Mouse (Mus musculus) embryo, embryonic 11 days (tissue): Measurements from ENCODE around the gene Grb7.
A peak's percentile ranks its signal among the peaks of the same experiment; 100 is the strongest.

ENCODE experiments used
- DNase-seq: peaks from one replicate; pipeline ENCODE4 v3.0.0-alpha.2; 2015

Gene Grb7

DNA sequence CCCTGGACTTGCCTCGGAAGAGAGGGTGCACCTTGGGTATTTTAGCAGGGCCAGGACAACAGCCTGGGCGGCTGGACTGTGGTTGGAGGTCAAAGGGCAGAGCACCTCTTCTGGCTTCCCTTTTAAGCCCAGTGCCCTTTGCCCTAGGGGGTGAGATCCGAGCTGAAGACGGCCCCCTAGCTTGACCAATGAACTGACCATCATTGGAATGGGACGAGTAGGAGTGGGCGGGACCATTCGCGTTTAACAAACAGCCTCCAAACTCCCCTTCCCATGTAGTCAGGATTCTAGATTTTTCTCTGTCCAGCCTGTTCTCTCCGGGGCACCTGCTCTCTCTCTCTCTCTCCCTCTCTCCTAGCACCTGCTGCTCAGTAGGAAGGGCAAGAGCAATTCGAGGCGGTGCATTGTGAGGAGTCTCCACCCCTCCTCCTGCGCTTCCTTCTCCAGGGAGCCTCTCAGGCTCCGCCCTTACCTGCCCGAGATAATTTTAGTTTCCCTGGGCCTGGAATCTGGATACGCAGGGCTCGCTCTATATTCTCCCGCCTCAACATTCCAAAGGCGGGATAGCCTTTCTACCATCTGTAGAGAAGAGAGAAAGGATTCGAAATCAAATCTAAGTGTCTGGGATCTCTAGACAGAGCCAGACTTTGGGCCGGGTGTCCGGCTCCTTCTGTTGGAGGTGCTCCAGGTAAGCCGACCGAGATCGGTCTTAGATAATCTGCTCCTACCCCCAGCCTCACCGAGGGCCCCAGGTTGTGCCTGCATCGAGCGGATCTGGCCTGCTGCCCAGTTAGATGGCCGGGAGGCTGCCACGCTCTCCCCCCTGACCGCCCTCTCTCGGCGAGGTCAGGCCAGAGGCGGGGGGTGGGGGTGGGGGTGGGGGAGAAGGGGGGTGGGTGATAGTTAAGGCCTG, 624 bp downstream of the Grb7 start:
- DNase-seq: peak; percentile 40

DNA sequence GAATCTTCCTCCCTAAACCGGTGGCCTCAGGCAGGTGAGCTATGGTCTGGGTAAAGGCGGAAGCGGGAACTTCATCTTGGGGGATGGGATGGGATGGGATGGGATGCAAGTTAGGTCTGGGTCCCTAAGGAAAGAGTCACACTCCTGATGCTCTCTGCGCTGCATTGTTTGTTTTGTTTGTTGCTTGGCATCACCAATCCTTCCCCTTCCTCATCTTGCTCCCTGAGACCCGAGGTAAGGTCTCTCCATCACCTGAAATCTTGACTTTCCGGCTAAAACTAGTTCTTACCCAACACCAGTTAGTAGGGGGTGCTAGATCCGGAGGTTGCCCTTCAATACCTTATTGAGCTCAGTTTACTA, 1.3 kb downstream of the Grb7 start:
- no peak for DNase-seq

DNA sequence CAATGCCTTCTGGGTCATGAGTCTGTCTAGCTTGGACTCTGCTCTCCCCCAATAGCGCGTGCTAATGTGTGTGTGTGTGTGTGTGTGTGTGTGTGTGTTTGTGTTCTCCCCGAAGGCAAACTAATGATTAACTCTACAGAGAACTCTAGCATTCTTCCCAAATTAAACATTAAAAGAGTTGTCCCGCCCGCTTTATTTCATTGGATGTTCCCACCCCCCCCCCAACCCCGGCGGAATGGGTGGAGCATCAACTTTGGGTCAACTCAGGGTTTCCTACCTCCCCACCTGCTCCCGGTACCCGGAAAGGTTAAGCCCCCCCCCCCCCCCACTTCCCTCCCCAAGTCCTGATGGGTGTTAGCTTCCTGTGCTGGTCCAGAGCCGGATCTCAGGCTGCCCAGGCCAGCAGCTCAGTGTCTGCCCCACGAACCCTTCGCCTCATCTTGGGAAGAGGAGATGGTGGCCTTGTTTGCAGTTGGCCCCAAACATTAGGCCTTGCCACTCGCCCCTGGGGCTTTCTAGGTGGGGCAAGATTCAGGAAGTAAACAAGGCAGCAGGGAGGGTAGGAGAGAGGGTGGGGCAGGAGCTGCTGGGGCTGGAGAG, 2.1 kb downstream of the Grb7 start:
- no peak for DNase-seq

GRCm38 (mm10) chr11:98449419-98449818, 3.2 kb downstream of the Grb7 start:
- DNase-seq: no peak

DNA sequence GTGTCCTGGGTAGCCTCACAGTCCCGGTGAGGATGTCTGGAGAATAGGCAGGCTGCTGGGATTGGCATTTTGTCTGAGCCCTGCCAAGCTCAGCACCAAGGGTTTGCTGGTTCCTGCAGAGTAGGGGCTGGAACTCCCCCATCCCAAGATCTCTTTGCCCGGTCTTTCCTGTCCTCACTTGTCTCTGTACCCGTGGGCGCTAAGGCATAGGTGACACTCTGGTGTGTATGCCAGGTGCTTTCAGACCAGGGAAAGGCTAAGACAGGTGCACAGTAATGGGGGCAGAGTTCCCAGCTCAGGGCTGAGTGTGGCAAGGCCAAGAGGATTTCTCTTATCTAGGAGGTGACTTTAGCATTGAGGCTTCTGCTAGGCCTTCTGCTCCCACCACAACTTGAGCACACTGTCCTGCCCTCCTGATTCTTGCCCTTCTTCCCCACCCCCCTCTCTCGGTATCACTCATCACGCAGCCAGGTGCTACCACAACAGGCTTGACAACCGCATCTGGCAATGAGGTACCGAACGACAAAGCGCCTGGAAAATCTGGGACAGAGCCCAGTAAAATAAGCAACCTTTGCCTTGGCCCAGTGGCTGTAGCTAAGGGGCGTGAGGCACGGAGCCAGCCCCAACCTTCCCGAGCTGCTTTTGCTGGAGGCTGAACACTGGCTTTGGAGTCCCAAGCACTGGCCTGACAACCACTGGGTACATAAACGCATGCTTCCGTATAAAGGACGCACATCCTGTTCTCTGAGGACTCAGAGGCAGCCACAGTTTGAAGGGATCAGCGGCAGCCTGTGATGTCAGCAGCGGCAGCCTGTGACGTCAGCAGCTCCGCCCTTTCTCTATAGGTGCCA, 4.0 kb downstream of the Grb7 start:
- DNase-seq: no peak

DNA sequence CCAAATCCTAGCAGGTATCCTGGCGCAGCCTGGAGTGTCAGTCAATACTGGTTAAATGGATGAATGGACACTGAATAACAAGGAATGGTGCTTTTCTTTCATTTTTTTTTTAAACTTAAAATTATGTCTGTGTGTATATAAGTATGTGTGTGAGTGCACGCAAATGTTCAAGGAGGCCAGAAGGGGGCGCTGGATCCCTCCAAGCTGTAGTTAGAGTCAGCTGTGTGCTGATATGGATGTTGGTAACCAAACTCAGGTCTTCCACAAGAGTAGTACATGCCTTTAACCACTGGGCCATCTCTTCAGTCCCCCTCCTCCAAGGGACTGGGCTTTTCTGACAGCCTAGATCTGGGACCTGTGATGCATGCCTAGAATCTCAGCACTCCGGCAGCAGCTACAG, 9.3 kb downstream of the Grb7 start:
- no peak for DNase-seq

GRCm38 (mm10) chr11:98456545-98456944, 10.4 kb downstream of the Grb7 start:
- DNase-seq: no peak

DNA sequence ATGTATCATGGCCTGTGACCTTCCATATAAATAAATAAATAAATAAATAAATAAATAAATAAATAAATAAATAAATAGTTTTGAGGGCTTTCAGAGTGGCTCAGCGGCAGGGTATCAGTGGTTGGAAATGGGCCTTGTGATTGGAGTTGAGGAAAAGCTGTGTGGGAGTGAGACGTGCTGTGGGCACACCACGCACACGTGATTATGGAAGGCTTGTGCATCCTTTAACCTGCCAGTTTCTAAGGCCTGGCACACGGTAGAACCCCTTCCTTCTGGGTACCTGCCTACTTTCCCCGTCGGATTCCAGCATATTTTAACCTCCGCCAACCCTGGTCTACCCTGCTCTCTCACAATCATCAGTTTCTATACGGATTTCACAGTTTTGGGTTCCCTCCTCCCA, 10.8 kb downstream of the Grb7 start:
- no peak for DNase-seq

GRCm38 (mm10) chr11:98457367-98458120, 11.3 kb downstream of the Grb7 start:
- DNase-seq: peak; percentile 91

DNA sequence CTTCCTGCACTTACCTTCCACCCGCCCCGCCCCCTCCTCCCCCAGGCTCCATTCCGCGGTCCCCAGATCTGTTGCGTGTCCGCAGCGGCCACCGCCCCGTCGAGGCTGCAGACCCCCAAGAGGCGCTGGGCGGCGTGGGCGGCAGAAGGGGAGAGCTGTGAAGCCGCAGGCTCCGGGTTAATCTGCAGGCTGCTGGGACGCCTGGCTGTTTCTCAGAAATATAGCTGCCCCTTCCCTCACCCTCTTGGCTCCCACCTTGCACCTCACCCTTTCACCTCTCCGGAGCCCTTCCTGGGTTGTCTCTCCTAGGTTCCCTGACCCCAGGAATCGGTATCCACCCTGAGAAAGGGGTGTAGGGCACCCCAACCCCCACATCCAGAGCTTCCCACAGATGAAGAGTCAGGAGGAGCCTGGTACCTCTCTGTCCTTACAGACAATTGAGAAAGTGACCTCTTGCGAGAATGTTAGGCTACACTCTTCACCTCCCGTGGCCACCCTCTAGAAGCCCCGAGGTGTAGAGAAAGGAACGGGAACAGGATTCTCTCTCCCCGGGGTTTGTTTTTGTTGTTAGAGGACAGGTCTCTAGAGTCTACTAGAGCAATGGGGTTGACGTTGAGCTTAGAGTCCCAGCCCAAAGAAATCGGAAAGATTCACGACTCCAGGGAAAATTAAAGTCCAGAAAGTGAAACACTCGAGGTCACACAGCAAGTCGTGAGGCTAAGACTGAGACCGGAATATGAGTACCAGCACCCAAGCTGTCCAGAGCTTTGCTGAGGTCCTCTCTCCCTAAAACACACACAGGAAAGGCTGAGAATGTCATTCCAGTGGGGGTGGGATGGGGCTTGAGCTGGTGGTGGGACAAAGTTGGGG, 12.2 kb downstream of the Grb7 start:
- DNase-seq: peak; percentile 43

DNA sequence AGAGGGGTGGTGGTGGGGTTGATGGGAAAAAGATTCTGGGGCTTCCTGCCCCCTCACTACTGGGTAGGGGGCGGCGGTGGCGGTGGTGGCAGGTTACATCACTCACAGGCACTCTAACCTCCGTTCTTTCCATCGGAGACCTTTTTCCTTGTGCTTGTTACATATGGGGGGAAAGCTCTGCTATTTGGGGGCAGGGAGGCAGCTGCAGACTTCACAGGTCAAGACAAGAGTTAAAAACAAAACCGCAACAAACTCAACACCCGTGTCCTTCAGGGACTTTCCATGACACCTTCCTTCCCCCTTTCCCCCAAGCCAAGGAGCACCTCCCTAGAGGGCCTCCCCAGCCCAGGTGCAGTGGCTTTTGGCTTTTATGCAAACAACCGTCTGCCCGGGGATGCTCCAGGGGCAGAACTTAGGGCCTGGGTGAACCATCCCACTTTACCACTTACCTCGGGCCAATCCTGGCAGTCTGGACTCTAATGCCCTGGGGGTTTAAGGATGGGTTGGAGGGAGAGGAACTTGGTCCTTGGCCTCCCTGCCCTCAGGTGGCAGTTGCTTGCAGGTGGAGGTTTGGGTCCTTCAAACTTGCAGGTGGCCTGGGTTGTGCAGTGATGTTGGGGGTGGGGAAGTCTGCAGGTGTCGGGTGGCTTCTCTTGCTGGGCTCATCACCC, 13.0 kb downstream of the Grb7 start:
- no peak for DNase-seq

- DNase-seq: no peak
Observed at GRCm38 (mm10) chr11:98459860-98460259, 13.7 kb downstream of the Grb7 start.

DNA sequence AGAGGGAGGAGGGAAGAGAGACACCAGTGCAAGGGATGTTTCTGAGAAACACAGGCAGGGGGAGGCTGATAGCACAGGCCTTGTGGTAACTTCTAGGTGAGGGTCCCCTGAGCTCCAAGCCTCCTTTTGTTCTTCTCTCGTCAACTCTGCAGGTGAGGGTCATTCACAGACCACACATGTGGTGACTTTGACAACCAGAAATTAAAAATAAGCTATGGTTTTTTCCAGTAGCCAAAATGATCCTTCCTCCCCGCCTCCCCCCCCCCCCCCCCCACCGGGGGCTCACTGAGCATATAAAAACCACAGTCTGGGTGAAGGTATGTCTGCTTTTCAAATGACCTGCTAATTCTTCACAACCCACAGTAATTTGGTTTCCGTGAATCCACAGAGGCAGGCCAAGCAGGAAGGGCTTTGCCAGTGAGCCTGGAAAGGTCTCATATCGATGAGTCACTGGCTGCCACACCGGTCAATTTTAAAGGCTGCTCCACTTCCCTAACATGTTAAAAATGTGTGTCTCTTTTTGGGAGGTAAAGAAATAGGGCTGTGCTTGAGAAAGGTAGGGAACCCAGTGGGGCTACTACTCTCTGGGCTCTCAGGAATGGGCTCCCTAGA, 15.0 kb downstream of the Grb7 start:
- DNase-seq: no peak

GRCm38 (mm10) chr11:98462255-98462654, 16.1 kb downstream of the Grb7 start:
- DNase-seq: no peak

DNA sequence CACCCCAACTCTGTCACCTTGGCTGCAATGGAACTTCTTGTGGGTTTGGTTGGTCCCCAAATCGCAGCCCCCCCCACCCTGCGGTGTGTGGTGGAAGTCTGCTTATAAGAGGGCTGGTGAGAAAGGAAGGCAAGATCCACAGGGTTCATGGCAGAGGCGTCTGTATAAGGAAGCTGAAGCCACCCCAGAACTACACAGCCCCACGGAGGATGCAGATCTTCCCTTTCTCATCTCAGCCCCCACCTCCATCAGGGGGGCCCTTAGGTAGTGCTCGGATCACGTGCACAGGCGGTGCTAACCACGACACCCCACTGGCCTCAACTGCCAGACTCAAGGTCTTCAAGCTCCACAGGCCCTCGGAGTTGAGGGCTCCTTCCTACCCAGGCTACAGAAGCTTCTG, 17.7 kb downstream of the Grb7 start:
- DNase-seq: no peak

DNA sequence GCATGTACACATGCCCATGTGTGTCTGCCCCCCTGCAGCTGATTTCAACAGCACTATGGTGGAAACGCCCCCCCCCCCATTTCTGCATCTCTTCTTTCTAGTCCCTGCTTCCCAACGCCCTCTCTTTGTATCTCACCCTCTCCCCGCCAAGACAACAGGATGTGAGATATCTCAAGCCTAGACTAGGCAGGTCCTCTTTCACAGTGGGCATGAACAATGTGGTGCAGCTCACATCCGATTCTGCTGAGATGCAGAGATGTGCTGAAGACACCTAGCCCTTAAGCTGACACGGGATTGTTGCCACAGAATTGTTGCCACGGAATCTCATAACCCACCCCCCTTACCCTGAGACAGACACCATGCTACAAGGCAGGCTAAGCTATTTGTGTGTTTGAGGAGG, 18.3 kb downstream of the Grb7 start:
- no peak for DNase-seq

DNA sequence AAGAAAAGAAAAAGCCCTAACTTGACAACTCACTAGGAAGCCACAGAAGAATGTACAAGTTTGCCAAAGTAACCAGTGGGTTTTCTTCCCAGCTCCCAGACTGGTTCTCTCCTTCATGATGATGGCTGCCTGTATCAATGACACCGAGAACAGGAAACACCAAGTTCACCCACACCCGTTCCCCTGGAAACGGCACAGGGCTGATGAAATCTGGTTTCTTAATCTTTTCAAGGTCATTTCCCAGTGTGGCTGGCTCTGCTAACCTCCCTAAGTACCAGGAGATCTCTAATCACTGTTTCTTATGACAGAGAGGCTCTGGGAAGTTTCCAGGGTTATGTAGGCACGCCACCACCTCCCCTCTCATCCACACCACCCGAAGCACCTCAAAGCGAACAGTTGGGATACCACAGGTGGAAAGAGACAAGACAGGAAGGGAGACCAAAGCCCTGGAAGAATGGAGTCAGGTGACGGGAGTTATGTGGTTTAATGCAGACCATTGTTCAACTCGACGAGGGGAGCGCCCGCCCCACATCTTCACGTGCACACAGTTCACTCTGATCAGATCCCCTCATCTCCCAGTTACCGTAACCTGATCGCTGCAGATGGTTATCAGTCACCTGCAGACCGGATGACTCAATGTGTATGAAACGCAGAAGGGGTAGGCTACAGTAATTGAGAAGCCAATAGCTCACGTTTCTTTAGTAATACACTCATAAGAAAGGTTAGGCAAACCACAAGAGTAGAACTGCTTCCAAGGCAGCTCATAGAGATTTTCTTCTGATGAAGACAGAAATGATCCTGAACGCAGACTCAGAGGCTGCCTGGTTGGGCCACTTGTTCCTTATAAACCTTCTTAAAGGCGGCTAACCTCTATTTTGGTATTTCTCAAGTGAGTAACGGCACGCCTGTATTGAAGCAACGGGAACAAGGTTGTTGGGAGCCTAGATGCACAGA, 23.8 kb downstream of the Grb7 start:
- DNase-seq: no peak

- DNase-seq: no peak
Observed at GRCm38 (mm10) chr11:98470795-98471194, 24.6 kb downstream of the Grb7 start.

GRCm38 (mm10) chr11:98472696-98473095, 26.5 kb downstream of the Grb7 start:
- DNase-seq: peak; percentile 28
